Comparison of ENCODE assay signal across 7 mouse cellular contexts in genomic region chr16:45756855-45757254, GRCm38 (mm10). TPM values are rescaled to one million over a fixed set of nuclear protein-coding genes. Genes with fewer than 3 reads are reported as not detected.
DNase-seq lines count a peak whose midpoint lies in the region; ATAC-seq and TF ChIP-seq lines count a peak whose summit lies in the region.

No protein-coding gene starts in this region.

- ATAC-seq in neural tube, embryonic 11.5 days (ENCODE audit: insufficient read depth, low FRiP score, low TSS enrichment), result peak; percentile 71; the same call in 1 of the 2 replicates
- peak; percentile 67 for ATAC-seq in Patski
- ATAC-seq in hindbrain, embryonic 12.5 days (ENCODE audit: low FRiP score), result peak; percentile 58; the same call in 1 of the 2 replicates
- peak; percentile 55; the same call in 1 of the 2 replicates for ATAC-seq in liver, postnatal 0 days

- peak; percentile 69 for TF ChIP-seq CTCF in Patski (IDR thresholded peaks at IDR 0.05)
- peak; percentile 78 for TF ChIP-seq CTCF in liver, postnatal 0 days (IDR thresholded peaks at IDR 0.05; ENCODE audit: low read depth)

- no peaks in the 10 kb centered on the region for H3K4me1 ChIP-seq in neural tube, embryonic 11.5 days (ENCODE audit: control insufficient read depth, insufficient read depth, low read length)
- no peaks in the 10 kb centered on the region for H3K4me1 ChIP-seq in hindbrain, embryonic 12.5 days
- H3K4me1 ChIP-seq in liver, postnatal 0 days (ENCODE audit: insufficient read depth), result no peaks in the 10 kb centered on the region

- H3K4me2 ChIP-seq in neural tube, embryonic 11.5 days (ENCODE audit: low read depth), result no peak overlapping the region
- H3K4me2 ChIP-seq in hindbrain, embryonic 12.5 days (replicated peaks), result no peak overlapping the region
- no peak overlapping the region for H3K4me2 ChIP-seq in liver, postnatal 0 days (ENCODE audit: low read depth, low read length)

- in situ Hi-C loops in Patski (cut with MboI; ENCODE audit: low pct_unique_long_range_greater_than_20kb), result no loop called here

- POLR2A ChIA-PET in Patski (lab: Charles Lee), result interaction anchor here (0.6 kb wide), 1 partner anchor 50 kb away, joined by 3 read pairs; no protein-coding TSS in a partner anchor

- CTCF ChIA-PET in Patski (lab: Charles Lee), result interaction anchor here (0.7 to 1.4 kb wide), 7 partner anchors 9 to 212 kb away, joined by 3 to 7 read pairs (median 3); no protein-coding TSS in a partner anchor

- H3K9me3 ChIP-seq in neural tube, embryonic 11.5 days (ENCODE audit: control insufficient read depth, low read length), result no peaks in the 10 kb centered on the region
- H3K9me3 ChIP-seq in hindbrain, embryonic 12.5 days (replicated peaks), result no peaks in the 10 kb centered on the region
- no peaks in the 10 kb centered on the region for H3K9me3 ChIP-seq in liver, postnatal 0 days (ENCODE audit: low read length)

- WGBS in neural tube, embryonic 11.5 days, result 48% methylated on average over 9 of the region's 9 CpGs
- WGBS in hindbrain, embryonic 12.5 days, result 46% methylated on average over 9 of the region's 9 CpGs
- WGBS in liver, postnatal 0 days (ENCODE audit: insufficient replicate concordance), result 29% methylated on average over 9 of the region's 9 CpGs

- no peak overlapping the region for H3K27ac ChIP-seq in neural tube, embryonic 11.5 days (ENCODE audit: low read depth, low read length)
- H3K27ac ChIP-seq in hindbrain, embryonic 12.5 days, result no peak overlapping the region
- H3K27ac ChIP-seq in liver, postnatal 0 days (ENCODE audit: low read depth), result no peak overlapping the region

- H3K36me3 ChIP-seq in neural tube, embryonic 11.5 days (ENCODE audit: control insufficient read depth, insufficient read depth, low read length), result peaks cover under 1% of the 10 kb centered on the region; the same call in 1 of the 2 replicates
- peaks cover under 1% of the 10 kb centered on the region; the same call in 1 of the 2 replicates for H3K36me3 ChIP-seq in hindbrain, embryonic 12.5 days
- H3K36me3 ChIP-seq in liver, postnatal 0 days (replicated peaks; ENCODE audit: insufficient read depth, low read length), result 0 out of 2 replicates have a peak, but pooled peaks cover 3% of the 10 kb centered on the region

- no peak overlapping the region for H3K4me3 ChIP-seq in neural tube, embryonic 11.5 days (ENCODE audit: low read depth, low read length)
- H3K4me3 ChIP-seq in hindbrain, embryonic 12.5 days, result no peak overlapping the region
- H3K4me3 ChIP-seq in liver, postnatal 0 days (ENCODE audit: low read depth, low read length), result no peak overlapping the region

- no peaks in the 10 kb centered on the region for H3K27me3 ChIP-seq in neural tube, embryonic 11.5 days (ENCODE audit: control insufficient read depth, insufficient read depth, low read length)
- no peaks in the 10 kb centered on the region for H3K27me3 ChIP-seq in Patski
- no peaks in the 10 kb centered on the region for H3K27me3 ChIP-seq in hindbrain, embryonic 12.5 days
- no peaks in the 10 kb centered on the region for H3K27me3 ChIP-seq in liver, postnatal 0 days (ENCODE audit: insufficient read depth, low read length)

- no peak overlapping the region for H3K9ac ChIP-seq in neural tube, embryonic 11.5 days (ENCODE audit: low read length)
- no peak overlapping the region for H3K9ac ChIP-seq in hindbrain, embryonic 12.5 days
- H3K9ac ChIP-seq in liver, postnatal 0 days (replicated peaks), result no peak overlapping the region

- peak; percentile 35 for DNase-seq in neural tube, embryonic 11.5 days (ENCODE audit: low spot score)
- no peak for DNase-seq in neural tube, embryonic 10.5 days (ENCODE audit: extremely low spot score, low spot score)
- no peak for DNase-seq in Patski (ENCODE audit: low read depth, low spot score)
- DNase-seq in cerebellum, postnatal 14 days, result peak; percentile 71 to 81
- DNase-seq in liver, postnatal 0 days, result no peak
- DNase-seq in retina, postnatal 7 days (ENCODE audit: low read depth, low spot score), result peak; percentile 59

- TF ChIP-seq EP300 in liver, postnatal 0 days (IDR thresholded peaks at IDR 0.05; ENCODE audit: low read depth), result no peak

RNA-seq across cellular contexts. Expression of gene Abhd10, which starts 14.1 kb away (rescaled TPM):
- polyA plus RNA-seq in neural tube, embryonic 11.5 days (2014; fragmentation: Nextera tagmentation; extraction: Ambion mirVana), result 43.2 and 48.8 TPM in 2 replicates
- polyA plus RNA-seq in Patski (2021), result 17.3 TPM
- 41.8 and 42.8 TPM in 2 replicates for polyA plus RNA-seq in hindbrain, embryonic 12.5 days (2016; fragmentation: Nextera tagmentation; extraction: Ambion mirVana)
- 13.9 TPM in 2 replicates for polyA plus RNA-seq in liver, postnatal 0 days (2015; fragmentation: Nextera tagmentation; extraction: Ambion mirVana)

RNA-seq across cellular contexts. Expression of gene Tagln3, which starts 32.4 kb away (rescaled TPM):
- polyA plus RNA-seq in neural tube, embryonic 11.5 days (2014; fragmentation: Nextera tagmentation; extraction: Ambion mirVana), result 433 and 470 TPM in 2 replicates
- polyA plus RNA-seq in Patski (2021), result 0.35 TPM
- 410 and 414 TPM in 2 replicates for polyA plus RNA-seq in hindbrain, embryonic 12.5 days (2016; fragmentation: Nextera tagmentation; extraction: Ambion mirVana)
- 0.08 TPM in 1 of 2 replicates, not detected in the other for polyA plus RNA-seq in liver, postnatal 0 days (2015; fragmentation: Nextera tagmentation; extraction: Ambion mirVana)

Comparison
In these comparisons a context has a peak if more than half of its experiments do, and no peak if none do; other contexts are left out.
1. DNase-seq: peak in neural tube, embryonic 11.5 days (single experiment), cerebellum, postnatal 14 days (2 of 2) and retina, postnatal 7 days (single experiment); none in neural tube, embryonic 10.5 days (single experiment), Patski (single experiment) and liver, postnatal 0 days (single experiment).
2. RNA of gene Tagln3, which starts 32.4 kb away (polyA plus RNA-seq): 433 to 470 TPM in neural tube, embryonic 11.5 days and 410 to 414 TPM in hindbrain, embryonic 12.5 days; 0.35 TPM in Patski (single experiment) and 0.08 TPM in liver, postnatal 0 days; every median in the first group is over 100 times any median in the second.
3. Peak in every context shown above with its lines, with median percentiles within 50 percentile points of each other: ATAC-seq.